Mouse (Mus musculus): ENCODE results near the gene 1700047I17Rik2. TPM values are rescaled to one million over a fixed set of nuclear protein-coding genes. Genes with fewer than 3 reads are reported as not detected.
"Not testable (repeated sequence)": the region's sequence is repeated elsewhere in the genome, so short reads cannot be mapped to it uniquely, and the experiment has no call there.

Gene 1700047I17Rik2
- polyA plus RNA-seq (2015; fragmentation: Nextera tagmentation; extraction: Ambion mirVana): not detected in 2 replicates

DNA sequence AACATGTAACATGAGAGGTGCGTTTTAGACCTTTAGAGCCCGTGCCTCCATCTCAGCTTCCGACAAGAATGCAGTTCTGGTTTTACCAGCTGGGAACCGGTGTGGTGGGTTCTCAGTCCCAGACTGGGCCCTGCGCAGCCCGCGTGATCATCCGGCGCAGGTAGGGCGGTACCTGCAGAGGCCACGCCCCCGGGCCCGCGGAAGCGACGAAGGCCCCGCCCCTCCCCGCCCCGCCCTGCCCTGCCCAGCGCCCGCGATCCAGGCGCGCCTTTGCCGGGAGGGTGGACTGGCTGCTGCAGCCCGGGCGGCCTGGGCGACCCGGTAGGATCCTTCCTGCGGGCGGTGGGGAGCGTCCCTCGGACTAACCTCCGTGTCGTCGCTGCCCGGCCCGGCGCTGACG, at the start of gene 1700047I17Rik2:
Gene 1700047I17Rik2 (plus strand): TSS at position 287 of the 400 bp plus-strand sequence.
- DNase-seq (ENCODE audit: low spot score): not testable (repeated sequence)

- DNase-seq (ENCODE audit: low spot score): not testable (repeated sequence)
Observed at GRCm38 (mm10) chr12:55154559-55155448, 44.6 kb upstream of the 1700047I17Rik2 start, which contains the start of gene Srp54b. Srp54b (plus strand) TSS chr12:55155104.

GRCm38 (mm10) chr12:55155449-55155783, 44.0 kb upstream of the 1700047I17Rik2 start:
- not testable (repeated sequence) for DNase-seq (ENCODE audit: low spot score)

GRCm38 (mm10) chr12:55167034-55167557, 32.3 kb upstream of the 1700047I17Rik2 start:
- DNase-seq (ENCODE audit: low spot score): not testable (repeated sequence)

DNA sequence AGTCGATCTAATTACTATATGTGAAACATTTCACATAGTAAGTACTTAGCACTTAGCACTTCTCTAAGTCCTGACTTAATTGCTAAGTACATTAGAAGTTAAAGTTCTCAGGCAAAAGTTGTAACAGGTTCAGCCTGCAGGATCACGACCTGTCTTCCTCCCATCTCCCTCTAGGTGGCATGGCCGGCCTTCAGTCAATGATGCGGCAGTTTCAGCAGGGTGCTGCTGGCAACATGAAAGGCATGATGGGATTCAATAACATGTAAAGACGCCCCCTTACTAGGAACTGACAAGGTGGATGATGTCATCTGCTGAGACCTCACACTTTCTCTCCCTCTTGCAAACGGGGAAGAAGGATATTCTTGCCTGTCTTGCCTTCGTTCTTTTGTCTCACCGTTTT, 11.7 kb upstream of the 1700047I17Rik2 start:
- not testable (repeated sequence) for DNase-seq (ENCODE audit: low spot score)

DNA sequence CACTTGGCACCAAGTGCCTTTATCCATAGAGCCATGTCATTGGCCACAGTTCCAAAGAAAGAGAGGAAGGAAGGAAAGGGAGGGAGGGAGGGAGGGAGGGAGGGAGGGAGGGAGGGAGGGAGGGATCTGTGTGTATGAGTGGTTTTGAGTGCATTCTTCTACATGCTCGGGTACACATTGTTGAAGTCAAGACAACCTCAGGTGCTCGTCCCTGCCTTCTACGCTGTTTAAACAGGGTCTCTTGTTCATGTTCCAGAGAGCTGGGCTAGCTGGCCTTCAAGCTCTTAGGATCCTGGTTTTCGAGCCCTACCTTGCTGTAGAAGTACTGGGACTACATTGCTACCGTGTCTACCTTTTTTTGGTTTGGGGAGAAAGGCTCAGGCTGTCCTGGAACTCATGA, 10.3 kb upstream of the 1700047I17Rik2 start:
- DNase-seq (ENCODE audit: low spot score): not testable (repeated sequence)

DNA sequence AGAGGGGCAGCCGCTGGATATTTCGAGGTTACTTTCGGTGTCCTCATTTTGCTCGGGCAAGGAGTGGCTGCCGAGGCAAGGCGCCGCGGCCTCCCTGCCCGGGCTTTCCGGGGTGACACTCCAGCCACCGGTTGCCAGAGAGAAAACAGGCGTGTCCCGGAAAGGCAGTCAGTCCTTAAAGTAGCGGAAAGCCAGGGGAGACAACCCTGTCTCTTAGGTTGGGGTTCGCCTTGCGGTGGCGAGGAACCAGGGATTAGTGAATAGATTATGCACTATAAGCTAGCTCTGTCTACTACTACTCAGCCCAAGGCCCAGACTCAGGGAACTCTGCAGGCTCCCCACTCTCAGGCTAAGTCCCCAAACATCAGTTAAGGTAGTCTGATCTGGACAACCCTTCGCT, 407 bp downstream of the 1700047I17Rik2 start:
- DNase-seq (ENCODE audit: low spot score): not testable (repeated sequence)

GRCm38 (mm10) chr12:55212944-55213343, 13.6 kb downstream of the 1700047I17Rik2 start:
- not testable (repeated sequence) for DNase-seq (ENCODE audit: low spot score)

DNA sequence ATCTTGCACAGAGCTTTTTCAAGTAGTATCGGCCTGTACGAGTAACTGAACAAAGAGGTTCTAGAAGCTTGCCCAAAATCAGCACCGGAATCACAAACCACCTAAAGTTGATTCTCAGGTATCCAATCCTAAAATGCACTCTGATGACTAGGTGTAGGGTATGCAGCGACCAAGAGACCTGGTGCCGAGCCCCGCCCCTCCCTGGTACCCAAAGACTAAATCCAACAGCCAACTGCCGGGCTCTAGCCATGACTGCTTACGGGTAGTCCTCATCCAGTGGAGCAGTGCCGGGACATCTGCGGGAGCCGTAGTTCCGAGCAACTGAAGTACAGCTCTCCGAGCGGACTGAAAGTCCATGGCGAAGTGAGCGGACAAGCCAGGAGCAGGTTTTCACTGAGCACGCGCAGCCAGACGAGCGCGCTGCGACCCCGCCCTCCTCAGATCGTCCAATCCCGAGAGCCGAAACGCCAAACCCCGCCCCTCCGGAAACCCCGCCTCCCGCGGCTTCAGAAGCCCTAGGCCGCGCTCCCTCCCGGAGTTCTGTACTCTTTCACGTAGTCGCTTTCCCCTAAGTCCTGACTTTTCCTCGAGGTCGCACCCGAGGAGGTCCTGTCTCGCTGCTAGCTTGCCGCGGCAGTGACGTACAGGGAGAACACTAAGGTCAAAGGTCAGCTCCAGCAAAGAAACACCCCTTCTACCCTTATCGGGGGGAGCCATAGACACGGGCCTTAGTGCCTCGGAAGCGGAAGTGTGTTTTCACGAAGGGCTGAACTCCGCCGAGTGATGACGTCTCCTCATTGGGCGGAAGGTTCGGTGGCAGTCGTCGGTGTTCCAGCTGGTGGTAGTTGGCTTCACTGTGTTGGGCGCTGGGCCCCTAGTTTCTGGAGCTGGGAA, 30.5 kb downstream of the 1700047I17Rik2 start, which contains the start of gene Srp54c:
Gene Srp54c (plus strand): TSS at position 543 of the 894 bp plus-strand sequence.
- DNase-seq (ENCODE audit: low spot score): not testable (repeated sequence)

DNA sequence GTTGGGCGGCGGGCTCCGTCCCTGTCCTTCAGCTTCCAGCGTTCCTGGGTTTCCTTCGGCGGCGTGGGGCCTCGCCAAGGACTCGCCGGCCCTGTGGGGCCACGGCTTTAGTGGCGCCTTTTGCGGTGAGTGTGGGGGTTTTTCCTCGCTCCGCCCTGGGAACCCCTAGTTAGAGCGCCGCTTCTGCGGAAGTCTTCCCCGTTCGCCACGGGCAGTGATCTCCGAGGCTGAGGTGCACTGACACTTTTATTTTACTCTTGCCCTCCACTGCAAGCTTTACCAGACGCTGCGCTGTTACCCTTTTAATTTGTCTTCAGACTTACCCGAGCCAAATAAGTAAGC, 31.1 kb downstream of the 1700047I17Rik2 start:
- DNase-seq (ENCODE audit: low spot score): not testable (repeated sequence)

DNA sequence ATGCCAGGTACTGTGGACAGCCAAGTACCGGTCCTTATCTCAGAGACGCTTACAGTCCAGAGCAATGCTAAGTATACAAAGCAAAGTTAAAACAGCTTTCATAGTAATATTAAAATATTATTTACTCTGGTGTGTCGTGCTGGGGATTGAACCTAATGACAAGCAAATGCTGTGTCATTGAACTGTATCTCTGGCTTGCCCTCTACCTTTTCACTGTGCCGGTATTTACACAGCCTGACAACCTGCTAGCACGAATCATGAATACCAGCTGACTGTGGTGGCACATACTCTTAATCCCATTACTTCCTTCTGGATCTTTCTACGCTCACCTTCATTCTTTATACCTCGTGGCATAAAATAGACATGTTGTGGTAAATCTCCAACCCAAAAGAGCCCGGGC, 42.9 kb downstream of the 1700047I17Rik2 start:
- DNase-seq (ENCODE audit: low spot score): not testable (repeated sequence)

GRCm38 (mm10) chr12:55261950-55262349, 62.6 kb downstream of the 1700047I17Rik2 start:
- DNase-seq (ENCODE audit: low spot score): not testable (repeated sequence)

GRCm38 (mm10) chr12:55263385-55263784, 64.0 kb downstream of the 1700047I17Rik2 start:
- not testable (repeated sequence) for DNase-seq (ENCODE audit: low spot score)

Other genes with a start within 250 kb of the 1700047I17Rik2 start
- gene Gm20403, start 213.1 kb upstream of the 1700047I17Rik2 start, polyA plus RNA-seq (2015; fragmentation: Nextera tagmentation; extraction: Ambion mirVana): not detected in 2 replicates
- 33.2 and 35.5 TPM in 2 replicates for gene Baz1a, start 185.2 kb upstream of the 1700047I17Rik2 start, polyA plus RNA-seq (2015; fragmentation: Nextera tagmentation; extraction: Ambion mirVana)
- gene 2700097O09Rik, start 119.5 kb upstream of the 1700047I17Rik2 start, polyA plus RNA-seq (2015; fragmentation: Nextera tagmentation; extraction: Ambion mirVana): 13.4 and 13.5 TPM in 2 replicates
- 144 and 152 TPM in 2 replicates for gene Srp54a, start 119.3 kb upstream of the 1700047I17Rik2 start, polyA plus RNA-seq (2015; fragmentation: Nextera tagmentation; extraction: Ambion mirVana)
- 20.9 and 25.9 TPM in 2 replicates for gene Fam177a, start 75.1 kb upstream of the 1700047I17Rik2 start, polyA plus RNA-seq (2015; fragmentation: Nextera tagmentation; extraction: Ambion mirVana)
- 63.4 and 66.1 TPM in 2 replicates for gene Srp54b, start 44.5 kb upstream of the 1700047I17Rik2 start, polyA plus RNA-seq (2015; fragmentation: Nextera tagmentation; extraction: Ambion mirVana)
- 72.5 and 81.4 TPM in 2 replicates for gene Srp54c, start 30.6 kb downstream of the 1700047I17Rik2 start, polyA plus RNA-seq (2015; fragmentation: Nextera tagmentation; extraction: Ambion mirVana)
- 16.0 and 16.2 TPM in 2 replicates for gene 1110008L16Rik, start 100.0 kb downstream of the 1700047I17Rik2 start, polyA plus RNA-seq (2015; fragmentation: Nextera tagmentation; extraction: Ambion mirVana)
- gene Ppp2r3c, start 103.4 kb downstream of the 1700047I17Rik2 start, polyA plus RNA-seq (2015; fragmentation: Nextera tagmentation; extraction: Ambion mirVana): 18.2 and 18.9 TPM in 2 replicates
- 720 and 727 TPM in 2 replicates for gene Psma6, start 184.6 kb downstream of the 1700047I17Rik2 start, polyA plus RNA-seq (2015; fragmentation: Nextera tagmentation; extraction: Ambion mirVana)